Mouse (Mus musculus) spleen, postnatal 36 days (tissue): Measurements from ENCODE around the gene 3110082I17Rik.

ENCODE experiments used
- DNase-seq, 2 experiments: peaks; one replicate each; pipeline ENCODE4 v3.0.0; 2022; ENCODE audit warnings: low spot score in 2 of 2, mixed read lengths in 1 of 2

The 3110082I17Rik gene

DNA sequence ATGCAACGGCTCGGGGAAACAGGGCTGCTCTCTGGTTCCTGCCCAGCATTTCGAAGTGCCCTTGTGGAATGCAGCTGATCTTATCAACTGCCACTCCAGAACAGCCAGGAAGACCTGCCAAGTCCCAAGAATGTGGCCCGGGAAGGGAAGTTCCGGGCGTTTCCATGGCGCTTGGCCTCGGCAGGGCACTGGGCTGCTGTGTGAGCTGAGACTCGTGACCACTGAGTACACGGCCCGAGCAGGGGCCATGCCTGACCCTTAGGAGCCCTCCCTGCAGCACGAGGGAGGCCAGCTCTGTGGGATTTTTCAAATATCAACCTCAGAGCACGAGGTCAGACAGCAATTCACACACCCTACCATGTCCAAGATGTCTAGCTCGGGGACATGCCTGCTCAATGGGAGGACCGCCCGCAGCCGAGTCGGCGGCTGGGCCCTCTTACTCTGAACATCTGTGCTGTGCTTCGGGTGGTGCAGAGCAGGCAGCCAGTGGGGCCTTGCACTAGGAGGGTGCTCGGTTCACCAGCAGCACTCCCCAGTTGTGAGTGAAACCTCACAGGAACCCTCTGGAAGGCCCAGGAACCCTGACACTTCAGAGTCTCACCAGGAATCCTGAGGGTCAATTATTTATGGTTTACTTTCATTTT lies 81.2 kb downstream of the 3110082I17Rik start:
- peak; percentile 43 to 50 for DNase-seq

DNA sequence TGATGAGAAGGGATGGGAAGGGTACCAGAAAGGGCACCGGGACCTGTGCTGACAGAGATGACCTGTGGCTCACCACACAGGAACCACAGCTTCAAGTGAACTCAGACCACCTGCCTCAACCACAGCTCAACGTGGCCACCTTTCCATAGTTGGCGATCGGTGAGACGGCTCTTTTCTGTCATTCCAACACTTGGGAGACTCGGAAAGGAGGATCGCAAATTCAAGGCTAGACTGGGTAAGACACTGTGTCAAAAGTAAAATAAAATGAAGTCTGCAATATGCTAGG lies 82.1 kb downstream of the 3110082I17Rik start:
- DNase-seq, result no peak

DNA sequence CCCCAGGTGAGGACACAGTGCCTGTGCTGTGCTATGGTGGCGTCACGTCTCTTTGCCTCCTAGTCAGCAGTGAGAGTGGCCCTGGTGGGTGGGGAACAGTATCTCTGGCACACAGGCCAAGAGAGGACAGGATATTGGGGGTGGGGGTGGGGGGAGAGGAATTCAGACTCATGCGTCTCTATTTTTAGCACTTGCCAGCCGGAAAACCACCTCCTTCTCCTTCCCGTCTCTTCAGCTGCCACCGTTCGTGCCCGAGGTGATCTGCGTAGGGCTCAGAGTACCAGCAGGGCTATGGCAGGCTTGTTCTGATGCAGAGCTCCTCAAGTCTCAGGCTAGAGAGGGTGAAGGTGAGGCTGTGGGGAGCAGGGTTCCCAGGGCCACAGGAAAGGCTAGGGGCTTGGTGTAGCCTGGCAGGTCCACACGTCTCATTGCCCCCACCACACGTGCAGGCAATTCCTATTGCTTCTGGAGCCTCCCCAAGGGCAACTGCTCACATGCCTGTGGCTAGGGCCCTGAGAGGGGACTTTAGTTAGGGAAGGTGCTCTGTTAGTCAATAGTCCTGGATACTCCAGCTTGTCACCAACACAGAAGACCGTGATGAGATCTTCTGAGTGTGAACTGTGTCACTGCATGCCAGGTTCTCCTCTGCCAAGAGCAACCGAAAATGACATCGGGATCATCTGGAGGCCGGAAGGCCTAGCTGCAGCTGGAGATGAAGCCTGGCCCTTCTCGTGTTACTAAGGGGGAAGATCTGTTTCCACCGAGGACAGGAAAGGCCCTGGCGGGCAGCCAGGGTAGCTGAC lies 82.7 kb downstream of the 3110082I17Rik start, which contains the start of gene Gpr146:
Gene Gpr146, plus strand, starts transcription at position 230 of the 803 bp plus-strand sequence.
- DNase-seq, result peak; percentile 62 to 79

DNA sequence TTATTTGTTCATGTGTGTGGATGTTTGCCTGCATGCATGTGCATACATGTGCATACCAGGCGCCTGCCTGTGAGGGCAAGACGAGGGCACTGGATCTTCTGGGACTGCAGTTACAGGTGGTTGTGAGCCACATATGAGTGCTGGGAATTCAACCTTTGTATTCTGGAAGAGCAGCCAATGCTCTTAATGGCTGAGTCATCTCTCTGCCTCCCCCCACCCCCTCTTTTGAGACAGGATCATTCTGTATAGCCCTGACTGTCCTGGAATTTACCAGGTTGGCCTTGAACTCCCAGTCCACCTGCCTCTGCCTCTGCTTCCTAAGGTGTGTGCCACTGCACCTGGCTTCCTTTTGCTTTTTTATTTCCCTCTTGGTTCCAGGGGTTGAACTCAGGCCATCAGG lies 85.5 kb downstream of the 3110082I17Rik start:
- no peak for DNase-seq

DNA sequence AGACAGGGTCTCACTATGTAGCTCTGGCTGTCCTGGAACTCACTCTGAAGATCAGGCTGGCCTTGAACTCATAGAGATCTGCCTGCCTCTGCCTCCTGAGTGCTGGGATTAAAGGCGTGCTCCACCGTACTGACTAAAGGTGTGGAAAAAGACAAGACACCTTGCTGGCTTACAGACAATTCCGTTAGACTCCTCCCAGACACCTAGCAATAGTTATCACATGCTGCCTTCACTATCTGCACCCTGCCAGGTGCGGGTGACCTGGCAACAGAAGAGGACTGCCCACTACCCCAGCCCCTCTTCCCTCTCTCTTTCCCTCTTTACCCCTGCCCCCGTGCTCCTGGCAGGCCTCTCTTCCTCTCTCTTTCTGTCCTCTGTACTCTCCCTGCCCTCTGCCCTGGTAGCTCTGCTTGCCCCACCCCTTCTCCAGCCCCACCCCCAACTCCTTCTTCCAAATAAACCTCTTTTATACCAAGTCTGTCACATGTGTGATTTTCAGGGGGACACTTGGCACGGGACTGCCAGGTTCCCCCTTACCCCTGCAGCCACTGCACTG lies 86.4 kb downstream of the 3110082I17Rik start:
- DNase-seq, result no peak

DNA sequence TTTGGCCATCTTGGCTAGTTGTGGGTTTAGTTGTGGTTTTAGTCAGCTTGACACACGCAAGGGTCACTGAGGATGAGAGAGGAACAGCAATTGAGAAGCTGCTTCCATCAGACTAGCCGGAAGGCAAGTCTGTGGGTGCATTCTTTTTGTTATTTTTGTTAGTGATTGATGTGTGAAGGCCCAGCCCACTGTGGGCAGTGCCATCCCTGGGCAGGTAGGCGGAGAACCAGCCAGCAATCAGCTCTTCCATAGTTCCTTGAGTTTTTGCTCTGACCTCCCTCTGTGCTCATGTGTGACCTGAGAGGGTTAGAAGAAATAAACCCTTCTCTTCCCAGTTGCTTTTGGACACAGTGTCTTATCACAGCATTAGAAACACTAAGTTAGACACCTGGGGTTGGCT lies 87.2 kb downstream of the 3110082I17Rik start:
- DNase-seq, result no peak

DNA sequence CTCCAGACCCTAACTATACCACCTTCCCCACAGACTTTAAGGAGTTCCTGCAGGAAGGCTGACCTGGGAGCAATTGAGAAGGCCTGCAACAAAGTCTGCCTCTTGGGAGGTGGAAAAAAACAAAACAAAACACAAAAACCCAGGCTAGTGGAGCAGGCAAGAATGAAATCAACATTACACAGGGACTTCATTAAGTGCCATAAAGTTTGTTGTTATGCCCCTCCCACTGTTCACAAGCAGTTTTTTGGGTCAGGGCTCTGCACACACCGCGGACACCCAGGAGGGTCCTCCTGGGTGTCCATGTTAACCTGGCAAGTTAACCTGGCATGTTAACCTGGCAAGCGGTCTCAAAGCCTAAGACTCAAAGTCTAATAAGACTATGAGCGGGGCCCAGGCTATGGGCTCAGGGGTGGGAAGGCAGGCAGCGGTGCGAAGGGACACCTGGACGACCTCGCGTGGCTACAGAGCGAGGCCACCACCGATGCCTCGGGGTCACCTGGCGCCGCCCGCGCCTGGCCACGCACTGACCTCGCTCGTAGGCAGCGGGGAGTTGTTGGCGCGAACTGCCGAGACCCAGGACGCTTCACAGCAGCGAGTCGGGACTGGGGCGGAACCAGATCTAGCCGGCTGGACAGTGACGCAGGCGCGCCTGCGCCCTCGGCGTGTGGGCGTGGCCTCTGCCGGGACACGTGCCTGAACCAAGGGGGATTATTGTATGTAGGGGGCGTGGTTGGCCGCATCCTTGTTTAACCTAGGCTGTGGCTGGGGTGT lies 88.5 kb downstream of the 3110082I17Rik start:
- DNase-seq, result peak; percentile 90 to 92

DNA sequence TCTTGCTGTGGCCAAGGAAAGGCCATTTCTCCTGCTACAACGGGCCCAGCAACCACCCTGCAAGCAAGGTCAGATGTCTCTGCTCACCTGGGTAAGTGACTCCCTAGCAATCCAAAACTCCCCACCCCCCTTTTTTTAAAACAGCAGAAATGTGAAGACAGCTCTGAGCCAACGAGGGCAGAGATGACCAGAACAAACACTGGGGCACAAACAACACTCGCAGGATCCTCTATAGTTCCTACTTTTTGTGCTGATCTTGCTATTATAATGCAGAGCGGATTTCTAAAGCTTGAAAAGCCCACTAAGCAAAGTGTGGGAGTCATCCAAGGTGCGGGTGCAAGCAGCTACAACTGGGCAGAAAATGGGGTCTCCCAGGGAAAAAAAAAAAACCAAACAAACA lies 89.2 kb downstream of the 3110082I17Rik start:
- DNase-seq, result no peak

DNA sequence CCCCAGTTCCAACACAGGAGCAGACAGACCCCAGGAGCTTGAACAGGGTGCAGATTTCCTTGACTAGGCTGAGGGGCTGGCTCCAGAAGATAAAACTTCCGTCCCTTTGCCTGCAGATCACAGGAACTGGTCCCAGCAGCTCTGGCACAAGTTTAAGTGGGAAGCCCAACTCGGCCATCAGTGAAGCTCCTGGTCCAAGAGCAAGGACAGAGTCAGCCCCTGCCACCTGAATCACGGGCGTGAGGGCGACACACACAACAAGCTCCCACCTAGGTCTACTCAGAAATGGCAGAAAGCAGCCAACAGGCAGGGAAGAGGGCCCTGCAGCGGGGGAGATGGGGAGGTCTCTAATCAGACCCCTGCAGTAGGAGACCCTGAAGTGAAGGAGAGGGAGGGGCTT lies 90.0 kb downstream of the 3110082I17Rik start:
- no peak for DNase-seq

DNA sequence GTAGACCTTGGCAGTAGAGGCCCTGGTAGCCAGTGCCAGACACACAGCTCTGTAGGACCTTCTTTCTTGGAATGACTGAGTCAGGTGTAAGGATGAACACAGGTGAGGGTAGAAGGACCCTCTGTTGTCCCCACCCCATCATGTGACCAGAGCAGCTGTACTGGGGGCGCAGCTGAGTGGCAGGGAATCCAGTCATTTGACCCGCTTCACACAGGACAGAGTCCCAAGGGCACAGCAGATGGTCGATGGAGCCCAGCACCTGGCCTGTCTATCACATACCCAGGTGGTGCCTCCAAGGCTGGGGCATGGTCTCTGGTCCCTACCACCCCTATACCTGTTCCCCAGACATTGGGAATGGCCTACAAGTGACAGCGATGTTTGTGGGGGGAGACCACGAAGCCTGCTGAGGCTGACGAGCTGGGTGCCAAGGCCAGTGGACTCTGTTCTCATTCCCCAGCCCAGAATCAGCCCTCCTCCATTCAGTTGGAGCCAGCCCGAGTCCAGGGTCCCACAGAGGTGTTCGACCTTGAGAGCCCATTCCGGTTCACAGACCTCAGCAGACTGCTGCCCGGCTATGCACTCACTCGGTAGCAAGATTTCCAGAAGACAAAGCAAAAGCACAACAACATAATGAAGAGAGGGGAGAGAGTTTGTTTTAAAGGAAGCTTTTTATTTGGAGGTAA lies 91.5 kb downstream of the 3110082I17Rik start:
- DNase-seq, result no peak

DNA sequence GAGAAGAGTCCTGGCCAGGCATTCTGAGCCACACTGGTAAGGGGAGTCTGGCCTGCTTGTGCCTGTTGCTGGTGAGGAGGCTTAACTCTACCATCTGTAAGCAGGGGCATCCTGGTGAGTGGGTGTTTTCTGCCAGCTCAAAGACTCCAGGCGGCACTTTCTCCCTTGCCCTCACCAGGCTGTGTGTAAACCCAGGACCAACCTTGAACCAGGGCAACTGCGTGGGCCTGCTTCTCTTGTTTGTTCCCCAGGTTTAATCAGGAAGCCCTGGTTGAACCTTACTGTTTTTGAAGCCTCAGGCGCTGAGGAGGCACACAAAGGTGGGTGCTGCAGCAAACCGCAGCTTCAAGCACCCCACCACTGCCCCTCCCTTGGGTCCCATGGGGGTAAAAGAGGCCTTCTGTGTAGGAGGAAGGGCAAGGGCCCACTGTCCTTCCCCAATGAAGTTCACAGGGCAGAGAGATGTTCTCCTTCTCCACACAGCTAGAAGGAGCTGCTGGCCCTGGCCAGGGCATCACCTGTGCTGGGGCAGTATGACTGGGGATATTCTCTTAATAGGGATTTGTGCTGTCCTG lies 92.4 kb downstream of the 3110082I17Rik start:
- DNase-seq, result peak; percentile 91 to 93

DNA sequence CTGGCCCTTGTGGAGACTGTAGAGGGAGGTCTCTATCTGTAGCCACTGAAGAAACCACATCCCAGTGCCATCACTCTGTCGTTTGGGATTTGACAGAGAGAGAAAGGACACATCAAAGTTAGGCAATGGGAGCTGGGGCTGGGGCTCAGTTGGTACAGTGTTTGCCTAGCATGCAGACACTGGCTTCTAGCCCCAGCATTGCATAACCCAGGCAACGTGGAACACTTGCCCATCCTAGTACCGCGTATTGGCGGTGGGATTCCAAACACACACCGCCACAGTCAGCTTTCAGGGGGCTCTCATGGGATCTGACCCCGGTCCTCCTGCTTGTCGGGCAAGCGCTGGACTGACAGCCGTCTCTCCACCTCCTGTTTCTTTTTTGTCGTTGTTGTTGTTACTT lies 93.8 kb downstream of the 3110082I17Rik start:
- DNase-seq, result no peak

DNA sequence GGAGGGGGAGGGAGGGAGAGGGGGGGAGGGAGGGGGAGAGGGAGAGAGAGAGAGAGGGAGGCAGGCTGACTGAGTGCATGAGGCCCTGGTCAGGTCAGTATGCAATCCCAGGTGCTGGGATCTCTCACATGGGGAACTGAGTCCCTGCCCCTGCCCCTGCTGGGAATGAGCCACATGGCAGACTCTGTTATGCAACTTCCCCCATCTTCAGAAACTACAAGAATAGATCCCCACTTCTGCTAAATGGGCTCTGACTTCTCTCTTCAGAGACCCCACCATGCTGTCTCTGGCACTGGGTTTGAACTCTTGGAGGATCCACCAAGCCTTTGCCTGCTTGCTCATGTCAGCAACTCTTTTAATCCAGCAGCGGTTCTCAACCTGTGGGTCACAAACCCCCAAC lies 94.5 kb downstream of the 3110082I17Rik start:
- peak; percentile 53 to 62 for DNase-seq

DNA sequence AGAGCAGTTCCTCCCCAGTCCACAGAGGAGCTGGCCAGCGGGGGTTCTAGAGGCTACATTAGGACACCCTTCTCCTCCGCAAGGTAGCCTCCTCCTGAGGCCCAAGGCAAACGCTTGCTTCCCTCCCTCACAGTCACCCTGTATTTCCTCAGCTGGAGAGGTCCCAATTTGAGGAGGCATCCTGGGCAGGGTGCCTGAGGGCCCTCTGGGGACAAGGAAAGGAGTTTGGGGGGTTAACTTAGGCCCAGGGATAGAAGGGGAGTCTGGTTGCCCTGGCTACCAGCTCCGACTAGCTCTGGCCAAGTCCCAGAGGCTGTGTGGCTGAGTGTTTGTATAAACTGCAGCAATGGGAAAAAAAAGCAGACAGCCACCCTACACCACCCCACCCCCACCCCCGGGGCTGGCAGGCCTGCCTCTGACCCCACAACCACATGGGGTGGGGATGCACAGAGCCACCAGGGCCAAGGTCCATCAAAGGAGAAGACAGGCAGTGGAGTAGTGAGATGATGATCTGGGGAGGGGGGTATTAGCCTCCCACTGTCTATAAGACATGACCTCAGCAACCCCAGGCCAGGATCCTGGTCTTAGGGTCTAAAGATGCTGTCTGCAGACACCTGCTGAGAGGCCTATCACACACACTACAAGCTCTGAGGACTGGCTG lies 95.3 kb downstream of the 3110082I17Rik start:
- DNase-seq, result no peak

DNA sequence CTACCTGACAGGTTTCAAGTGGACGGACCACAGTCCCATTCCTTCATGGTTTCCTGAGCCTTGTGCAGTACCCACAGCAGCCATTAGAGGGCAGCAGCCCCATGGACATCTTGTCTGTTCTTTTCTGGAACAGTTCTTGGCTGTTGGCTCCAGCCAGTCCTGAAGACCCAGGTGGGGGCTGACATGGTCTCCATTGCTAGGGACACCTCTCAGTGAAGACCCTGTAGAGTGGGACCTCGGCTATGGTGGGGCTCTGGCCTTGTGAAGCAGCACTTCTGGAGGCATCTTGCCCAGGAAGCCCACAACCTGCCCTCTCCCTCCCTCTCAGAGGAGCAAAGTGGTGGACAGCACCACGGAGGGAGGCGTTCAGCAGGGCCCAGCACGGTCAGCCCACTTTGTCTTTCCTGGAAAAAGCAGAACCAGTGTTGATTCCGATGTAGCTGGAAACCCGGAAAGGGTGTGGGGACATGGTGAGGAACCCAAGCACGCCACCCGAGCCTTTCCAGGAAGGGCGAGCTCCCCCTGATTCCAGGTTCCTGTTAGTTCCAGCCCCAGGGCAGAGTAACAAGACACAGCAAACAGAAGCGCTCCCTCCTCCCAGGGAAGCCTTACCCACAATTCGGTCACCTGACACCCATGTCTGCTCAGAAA lies 95.9 kb downstream of the 3110082I17Rik start:
- DNase-seq, result peak; percentile 75 to 84

DNA sequence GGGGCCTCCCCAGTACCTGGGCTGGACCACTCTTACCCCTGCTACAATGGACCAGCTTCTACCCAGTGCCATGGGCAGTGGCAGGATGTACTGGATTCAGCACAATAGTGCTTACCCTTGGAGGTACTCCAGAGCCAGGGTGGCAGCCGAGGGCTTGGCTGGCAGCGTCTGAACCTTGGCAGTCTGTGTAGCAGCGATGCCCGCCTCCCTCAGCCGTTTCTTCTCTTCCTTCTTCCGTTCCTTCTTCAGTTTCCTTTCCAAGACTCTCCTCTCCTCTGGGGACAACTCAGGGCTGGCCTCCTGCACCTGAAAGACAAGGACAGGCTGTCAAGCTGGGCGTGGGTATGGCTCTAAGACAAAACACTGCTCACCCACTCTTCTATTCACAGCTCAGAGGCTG lies 96.5 kb downstream of the 3110082I17Rik start:
- no peak for DNase-seq

DNA sequence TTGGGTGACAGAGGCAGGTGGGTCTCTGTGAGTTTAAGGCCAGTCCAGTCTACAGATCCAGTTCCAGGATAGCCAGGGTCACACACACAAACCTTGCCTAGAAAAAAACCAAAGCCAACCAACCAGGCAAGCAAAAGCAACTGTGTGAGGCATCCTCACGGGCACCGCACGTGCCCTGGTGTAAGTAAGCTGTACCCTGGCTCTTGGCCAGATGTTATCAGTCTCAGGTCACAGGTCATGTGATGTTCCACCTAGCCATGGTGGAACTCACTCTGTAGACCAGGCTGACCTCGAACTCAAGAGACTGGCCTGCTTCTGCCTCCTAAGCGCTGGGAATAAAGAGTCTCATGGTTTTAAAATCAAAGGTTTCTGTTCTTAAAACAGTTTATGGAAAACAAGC lies 101.1 kb downstream of the 3110082I17Rik start:
- DNase-seq, result no peak

DNA sequence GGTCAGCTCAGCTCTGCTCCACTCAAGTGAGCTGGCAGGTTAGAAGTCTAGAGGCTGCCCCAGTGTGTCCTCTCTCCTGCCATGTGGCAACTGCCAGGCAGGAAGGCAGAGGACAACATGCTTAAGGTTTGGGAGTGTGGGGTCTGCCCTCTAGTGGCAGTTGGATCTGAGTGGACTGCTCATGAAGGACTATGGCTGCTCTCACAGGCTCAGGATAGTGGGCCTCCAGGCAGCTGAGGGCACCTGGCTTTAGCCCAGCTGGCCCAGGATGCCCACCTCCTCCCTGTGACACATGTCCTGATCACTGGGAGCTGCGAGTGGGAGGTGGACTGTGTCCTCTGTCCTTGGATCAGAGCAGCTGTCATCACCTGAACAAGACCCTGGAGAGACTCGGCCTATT lies 101.7 kb downstream of the 3110082I17Rik start:
- DNase-seq, result no peak

DNA sequence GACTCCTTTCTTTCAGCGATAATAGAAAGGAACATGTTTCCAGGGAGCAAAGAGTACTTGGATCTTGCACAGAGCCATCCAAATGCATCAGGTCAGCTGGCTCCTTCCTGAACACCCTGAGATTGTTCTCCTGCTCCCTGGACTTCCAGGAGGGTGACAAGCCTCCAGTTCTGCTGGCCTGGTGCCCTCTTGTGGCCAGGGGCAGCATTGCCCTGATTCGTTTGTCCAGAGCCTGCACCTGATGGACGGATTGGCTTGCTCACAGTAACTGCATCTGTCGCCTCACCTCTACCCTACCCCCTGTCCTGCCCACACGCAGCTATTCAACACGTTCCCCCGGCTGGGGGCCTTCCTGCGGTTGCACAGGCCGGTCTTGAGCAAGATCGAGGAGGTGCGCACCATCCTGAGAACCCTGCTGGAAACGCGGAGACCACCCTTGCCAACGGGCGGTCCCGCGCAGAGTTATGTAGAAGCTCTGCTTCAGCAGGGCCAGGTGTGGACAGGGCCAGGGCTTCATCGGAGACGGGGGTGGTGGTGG lies 105.0 kb downstream of the 3110082I17Rik start:
- DNase-seq, result peak; percentile 53 to 62

DNA sequence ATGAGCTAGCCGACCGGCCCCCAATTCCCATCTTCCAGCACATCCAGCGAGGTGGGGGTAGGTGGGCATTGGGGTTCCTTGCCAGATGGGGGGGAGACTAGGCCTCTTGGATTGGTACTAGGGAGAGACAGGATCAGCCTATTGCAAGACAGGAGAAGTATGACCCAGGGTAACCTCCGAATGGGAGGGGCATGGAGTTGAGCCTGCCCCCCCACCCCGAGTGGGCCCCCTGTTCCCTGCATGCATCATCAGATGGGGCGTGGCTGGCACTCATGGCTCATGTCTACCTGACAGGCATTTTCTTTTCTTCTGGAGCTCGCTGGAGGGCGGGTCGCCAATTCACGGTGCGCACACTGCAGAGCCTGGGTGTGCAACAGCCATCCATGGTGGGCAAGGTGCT lies 106.4 kb downstream of the 3110082I17Rik start:
- DNase-seq, result no peak
